Mouse (Mus musculus) liver, embryonic 14 days (tissue): Measurements from ENCODE around the gene Naa60. TPM values are rescaled to one million over a fixed set of nuclear protein-coding genes. Genes with fewer than 3 reads are reported as not detected.

ENCODE experiments used
- polyA plus RNA-seq: library from polyadenylated mRNA; depleted of rRNA; stranded (reverse); fragments of >200 nt; gene quantifications from 2 replicates; pipeline ENCODE4 v1.2.3, GENCODE M21; 2012; rRNA removed

The Naa60 gene
- polyA plus RNA-seq: 12.9 and 17.1 TPM in 2 replicates

GRCm38 (mm10) chr16:3872216-3873047 lies at the start of gene Naa60:
Naa60 (plus strand) TSS chr16:3872375.

GRCm38 (mm10) chr16:3830588-3831109 lies 41.5 kb upstream of the Naa60 start, which contains the start of gene Olfr15:
Olfr15 (plus strand) TSS chr16:3830878.

GRCm38 (mm10) chr16:3846711-3847518 lies 25.3 kb upstream of the Naa60 start, which contains the start of gene Zfp174:
Zfp174 (plus strand) TSS chr16:3847268.

GRCm38 (mm10) chr16:3884201-3885064 lies 12.3 kb downstream of the Naa60 start, which contains the start of the genes Zfp597 and Gm20695:
Zfp597 (minus strand) TSS chr16:3884561.
Gm20695 (plus strand) TSS chr16:3884648.

GRCm38 (mm10) chr16:3908537-3909111 lies 36.4 kb downstream of the Naa60 start, which contains the start of the genes 1700037C18Rik and Cluap1:
1700037C18Rik (minus strand) TSS chr16:3908689.
Cluap1 (plus strand) TSS chr16:3908801.

Other genes starting within 250 kb of the Naa60 start
- 0.24 and 0.29 TPM in 2 replicates for gene Mefv, start 154.3 kb upstream of the Naa60 start, polyA plus RNA-seq
- 4.3 and 5.1 TPM in 2 replicates for gene Zfp263, start 128.3 kb upstream of the Naa60 start, polyA plus RNA-seq
- gene Olfr15, start 41.5 kb upstream of the Naa60 start, polyA plus RNA-seq: not detected in 2 replicates
- gene Zfp174, start 25.1 kb upstream of the Naa60 start, polyA plus RNA-seq: 0.28 and 0.32 TPM in 2 replicates
- gene Zfp597, start 12.2 kb downstream of the Naa60 start, polyA plus RNA-seq: 2.5 and 2.6 TPM in 2 replicates
- 0.09 and 0.13 TPM in 2 replicates for gene Gm20695, start 12.3 kb downstream of the Naa60 start, polyA plus RNA-seq
- gene 1700037C18Rik, start 36.3 kb downstream of the Naa60 start, polyA plus RNA-seq: 1.2 and 1.3 TPM in 2 replicates
- gene Cluap1, start 36.4 kb downstream of the Naa60 start, polyA plus RNA-seq: 6.1 and 6.2 TPM in 2 replicates
- gene Nlrc3, start 104.3 kb downstream of the Naa60 start, polyA plus RNA-seq: 0.28 and 0.35 TPM in 2 replicates
- gene Slx4, start 131.4 kb downstream of the Naa60 start, polyA plus RNA-seq: 13.4 and 16.8 TPM in 2 replicates
- gene Dnase1, start 164.6 kb downstream of the Naa60 start, polyA plus RNA-seq: 0.02 and 0.03 TPM in 2 replicates
- 62.5 and 67.7 TPM in 2 replicates for gene Trap1, start 205.5 kb downstream of the Naa60 start, polyA plus RNA-seq